8 mouse cellular contexts compared by ENCODE assay signal in the genomic region with DNA sequence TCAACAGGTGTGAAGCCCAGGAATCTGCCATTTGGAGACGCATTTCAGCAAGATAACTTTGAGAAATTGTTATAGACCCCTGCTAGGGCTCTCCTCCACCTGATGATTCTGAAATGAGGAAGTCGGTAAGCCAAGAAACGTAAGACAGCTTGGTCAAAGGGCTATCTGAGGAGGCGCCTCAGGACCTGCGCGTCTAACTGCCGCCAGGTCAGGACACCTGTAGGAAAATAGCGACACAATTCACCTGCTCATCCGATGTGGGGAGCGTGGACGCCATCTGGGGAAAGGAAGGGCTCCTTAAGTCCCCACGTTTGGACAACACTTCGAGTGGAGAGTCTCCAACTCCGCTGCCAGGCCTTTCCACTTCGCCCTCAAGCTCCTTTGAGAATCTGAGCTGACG. TPM values are rescaled to one million over a fixed set of nuclear protein-coding genes. Genes with fewer than 3 reads are reported as not detected.
DNase-seq lines count a peak whose midpoint lies in the region; ATAC-seq and TF ChIP-seq lines count a peak whose summit lies in the region.

No protein-coding gene starts in this region.

- TF ChIP-seq POLR2A in lung, adult 2 months (IDR thresholded peaks at IDR 0.05; ENCODE audit: borderline replicate concordance, extremely low read depth, low read depth, low read length): no peak

- H3K36me3 ChIP-seq in embryonic facial prominence, embryonic 15.5 days: peaks cover 19% of the 10 kb centered on the region
- H3K36me3 ChIP-seq in limb, embryonic 12.5 days: peaks cover 23% of the 10 kb centered on the region
- peaks cover 9% of the 10 kb centered on the region for H3K36me3 ChIP-seq in neural tube, embryonic 14.5 days (ENCODE audit: control insufficient read depth, insufficient read depth, low read length)

- WGBS in lung, adult 2 months: 3% methylated on average over 16 of the region's 16 CpGs
- 2% methylated on average over 16 of the region's 16 CpGs for WGBS in embryonic facial prominence, embryonic 15.5 days
- WGBS in limb, embryonic 12.5 days: 1% methylated on average over 16 of the region's 16 CpGs
- WGBS in neural tube, embryonic 14.5 days: 2% methylated on average over 16 of the region's 16 CpGs

- H3K4me3 ChIP-seq in lung, adult 2 months (replicated peaks; ENCODE audit: extremely low read depth, low read depth, low read length): peak overlapping the region; percentile 78
- H3K4me3 ChIP-seq in embryonic facial prominence, embryonic 15.5 days (replicated peaks): peak overlapping the region; percentile 56
- peak overlapping the region; percentile 53 for H3K4me3 ChIP-seq in limb, embryonic 12.5 days (replicated peaks)
- H3K4me3 ChIP-seq in neural tube, embryonic 14.5 days (ENCODE audit: low read depth, low read length): peak overlapping the region; percentile 51

- H3K4me1 ChIP-seq in lung, adult 2 months (ENCODE audit: control insufficient read depth, insufficient read depth, low read length): peaks cover 6% of the 10 kb centered on the region
- peaks cover 14% of the 10 kb centered on the region for H3K4me1 ChIP-seq in embryonic facial prominence, embryonic 15.5 days
- peaks cover 12% of the 10 kb centered on the region for H3K4me1 ChIP-seq in limb, embryonic 12.5 days (replicated peaks)
- peaks cover 13% of the 10 kb centered on the region; the same call in 1 of the 2 replicates for H3K4me1 ChIP-seq in neural tube, embryonic 14.5 days (ENCODE audit: control insufficient read depth, insufficient read depth, low read length)

- no peak for ATAC-seq in embryonic facial prominence, embryonic 15.5 days (ENCODE audit: insufficient number of reproducible peaks, low FRiP score, low TSS enrichment, low read depth)
- ATAC-seq in limb, embryonic 12.5 days (ENCODE audit: insufficient number of reproducible peaks, insufficient read depth, low FRiP score, low TSS enrichment, low read depth): peak; percentile 21; the same call in 1 of the 2 replicates
- no peak; the same call in 1 of the 2 replicates for ATAC-seq in neural tube, embryonic 14.5 days (ENCODE audit: low read depth)

- no peaks in the 10 kb centered on the region for H3K9me3 ChIP-seq in embryonic facial prominence, embryonic 15.5 days (replicated peaks)
- H3K9me3 ChIP-seq in limb, embryonic 12.5 days: no peaks in the 10 kb centered on the region
- H3K9me3 ChIP-seq in neural tube, embryonic 14.5 days (ENCODE audit: control insufficient read depth, low read length): no peaks in the 10 kb centered on the region

- DNase-seq in lung, adult 2 months: no peak
- DNase-seq in lung, postnatal 10 days: no peak
- DNase-seq in left cerebral cortex, adult 18-20 months (ENCODE audit: low spot score in 2 of 2): no peak
- DNase-seq in right cerebral cortex, postnatal 36 days (ENCODE audit: low spot score in 2 of 2): no peak
- no peak for DNase-seq in cerebellum, postnatal 4 days (ENCODE audit: low spot score in 2 of 2)

- H3K4me2 ChIP-seq in embryonic facial prominence, embryonic 15.5 days (replicated peaks): peak overlapping the region; percentile 87
- H3K4me2 ChIP-seq in limb, embryonic 12.5 days: peak overlapping the region; percentile 85
- H3K4me2 ChIP-seq in neural tube, embryonic 14.5 days (ENCODE audit: low read depth, low read length): peak overlapping the region; percentile 88

- H3K27ac ChIP-seq in embryonic facial prominence, embryonic 15.5 days (replicated peaks): peak overlapping the region; percentile 63
- peak overlapping the region; percentile 23; the same call in 1 of the 2 replicates for H3K27ac ChIP-seq in limb, embryonic 12.5 days
- peak overlapping the region; percentile 50; the same call in 1 of the 2 replicates for H3K27ac ChIP-seq in neural tube, embryonic 14.5 days (ENCODE audit: low read depth, low read length)

- H3K9ac ChIP-seq in embryonic facial prominence, embryonic 15.5 days: peak overlapping the region; percentile 44
- H3K9ac ChIP-seq in limb, embryonic 12.5 days (replicated peaks): peak overlapping the region; percentile 69
- H3K9ac ChIP-seq in neural tube, embryonic 14.5 days (replicated peaks; ENCODE audit: low read depth, low read length): peak overlapping the region; percentile 61

- H3K27me3 ChIP-seq in embryonic facial prominence, embryonic 15.5 days: no peaks in the 10 kb centered on the region
- no peaks in the 10 kb centered on the region for H3K27me3 ChIP-seq in limb, embryonic 12.5 days
- no peaks in the 10 kb centered on the region for H3K27me3 ChIP-seq in neural tube, embryonic 14.5 days (ENCODE audit: control insufficient read depth, insufficient read depth, low read length)

- no peak for TF ChIP-seq CTCF in lung, adult 2 months (IDR thresholded peaks at IDR 0.05; ENCODE audit: insufficient read depth, low read length)

RNA-seq across cellular contexts. Expression of a gene that starts 0.4 kb away (rescaled TPM):
- polyA plus RNA-seq in lung, adult 2 months (2012; rRNA removed): 59.4 and 65.8 TPM in 2 replicates
- 56.8 and 59.6 TPM in 2 replicates for polyA plus RNA-seq in embryonic facial prominence, embryonic 15.5 days (2015; fragmentation: Nextera tagmentation; extraction: Ambion mirVana)
- 51.5 and 55.5 TPM in 2 replicates for polyA plus RNA-seq in limb, embryonic 12.5 days (2016; fragmentation: Nextera tagmentation; extraction: Ambion mirVana)
- polyA plus RNA-seq in neural tube, embryonic 14.5 days (2014; fragmentation: Nextera tagmentation; extraction: Ambion mirVana): 100 and 109 TPM in 2 replicates
- total RNA-seq in left cerebral cortex, adult 18-20 months (2021): 100 to 1,000 TPM; 113 to 116 TPM

RNA-seq across cellular contexts. Expression of a gene that starts 12.5 kb away (rescaled TPM):
- 3.4 and 3.5 TPM in 2 replicates for polyA plus RNA-seq in lung, adult 2 months (2012; rRNA removed)
- 5.7 and 7.2 TPM in 2 replicates for polyA plus RNA-seq in embryonic facial prominence, embryonic 15.5 days (2015; fragmentation: Nextera tagmentation; extraction: Ambion mirVana)
- 5.6 and 7.5 TPM in 2 replicates for polyA plus RNA-seq in limb, embryonic 12.5 days (2016; fragmentation: Nextera tagmentation; extraction: Ambion mirVana)
- polyA plus RNA-seq in neural tube, embryonic 14.5 days (2014; fragmentation: Nextera tagmentation; extraction: Ambion mirVana): 21.6 and 21.8 TPM in 2 replicates
- total RNA-seq in left cerebral cortex, adult 18-20 months (2021): 10 to 100 TPM; 27.0 to 27.4 TPM

RNA-seq across cellular contexts. Expression of a gene that starts 12.6 kb away (rescaled TPM):
- polyA plus RNA-seq in lung, adult 2 months (2012; rRNA removed): 0.12 and 0.14 TPM in 2 replicates
- polyA plus RNA-seq in embryonic facial prominence, embryonic 15.5 days (2015; fragmentation: Nextera tagmentation; extraction: Ambion mirVana): 1.3 and 1.9 TPM in 2 replicates
- polyA plus RNA-seq in limb, embryonic 12.5 days (2016; fragmentation: Nextera tagmentation; extraction: Ambion mirVana): 0.93 and 2.4 TPM in 2 replicates
- 3.3 and 4.0 TPM in 2 replicates for polyA plus RNA-seq in neural tube, embryonic 14.5 days (2014; fragmentation: Nextera tagmentation; extraction: Ambion mirVana)
- not detected for total RNA-seq in left cerebral cortex, adult 18-20 months (2021)

RNA-seq across cellular contexts. Expression of a gene that starts 24.7 kb away (rescaled TPM):
- polyA plus RNA-seq in lung, adult 2 months (2012; rRNA removed): 0.96 and 1.1 TPM in 2 replicates
- 1.9 and 2.1 TPM in 2 replicates for polyA plus RNA-seq in embryonic facial prominence, embryonic 15.5 days (2015; fragmentation: Nextera tagmentation; extraction: Ambion mirVana)
- polyA plus RNA-seq in limb, embryonic 12.5 days (2016; fragmentation: Nextera tagmentation; extraction: Ambion mirVana): 1.9 TPM in 2 replicates
- polyA plus RNA-seq in neural tube, embryonic 14.5 days (2014; fragmentation: Nextera tagmentation; extraction: Ambion mirVana): 3.0 TPM in 2 replicates
- 1 to 10 TPM; 3.8 to 4.1 TPM for total RNA-seq in left cerebral cortex, adult 18-20 months (2021)

RNA-seq across cellular contexts. Expression of a gene that starts 36.7 kb away (rescaled TPM):
- 14.9 TPM in 2 replicates for polyA plus RNA-seq in lung, adult 2 months (2012; rRNA removed)
- 10.9 and 13.2 TPM in 2 replicates for polyA plus RNA-seq in embryonic facial prominence, embryonic 15.5 days (2015; fragmentation: Nextera tagmentation; extraction: Ambion mirVana)
- 8.7 and 9.3 TPM in 2 replicates for polyA plus RNA-seq in limb, embryonic 12.5 days (2016; fragmentation: Nextera tagmentation; extraction: Ambion mirVana)
- polyA plus RNA-seq in neural tube, embryonic 14.5 days (2014; fragmentation: Nextera tagmentation; extraction: Ambion mirVana): 10.8 and 12.6 TPM in 2 replicates
- total RNA-seq in left cerebral cortex, adult 18-20 months (2021): 1 to 10 TPM; 5.6 to 7.8 TPM
